Mouse (Mus musculus): ENCODE measurements around the gene Has3. TPM values are rescaled to one million over a fixed set of nuclear protein-coding genes. Genes with fewer than 3 reads are reported as not detected.

The Has3 gene
- 0.20 and 0.40 TPM in 2 replicates for polyA plus RNA-seq (2021; fragmentation: Nextera tagmentation)
- long read RNA-seq, experiment 1, partial matches to known transcripts = 0 of 1 reads
- long read RNA-seq, experiment 1, other reads (novel, unspliced or antisense) = 1 of 1 reads
- long read RNA-seq, experiment 2, partial matches to known transcripts = 0 of 1 reads
- long read RNA-seq, experiment 2, other reads (novel, unspliced or antisense) = 1 of 1 reads

DNA sequence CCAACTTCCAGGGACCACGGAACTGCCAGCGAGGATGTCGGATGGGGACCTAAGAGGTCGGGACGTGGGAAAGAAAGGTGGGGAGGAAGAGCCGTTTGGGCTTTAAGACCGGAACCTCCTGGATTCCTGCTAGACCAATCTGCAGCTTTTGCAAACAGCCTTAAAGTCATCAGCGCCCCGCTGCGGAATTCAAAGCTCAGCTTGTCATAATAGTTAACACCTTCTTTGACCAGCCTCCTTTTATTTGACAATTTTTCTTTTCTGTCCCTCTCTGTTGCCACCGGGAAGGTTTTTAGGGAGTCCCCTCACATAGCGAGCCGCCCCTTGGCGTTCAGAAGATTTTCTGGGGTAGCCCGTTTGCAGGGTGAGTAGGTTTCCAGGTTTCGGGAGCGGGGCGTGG lies at the start of gene Has3:
Gene Has3 (plus strand): TSS at position 192 of the 400 bp plus-strand sequence.

DNA sequence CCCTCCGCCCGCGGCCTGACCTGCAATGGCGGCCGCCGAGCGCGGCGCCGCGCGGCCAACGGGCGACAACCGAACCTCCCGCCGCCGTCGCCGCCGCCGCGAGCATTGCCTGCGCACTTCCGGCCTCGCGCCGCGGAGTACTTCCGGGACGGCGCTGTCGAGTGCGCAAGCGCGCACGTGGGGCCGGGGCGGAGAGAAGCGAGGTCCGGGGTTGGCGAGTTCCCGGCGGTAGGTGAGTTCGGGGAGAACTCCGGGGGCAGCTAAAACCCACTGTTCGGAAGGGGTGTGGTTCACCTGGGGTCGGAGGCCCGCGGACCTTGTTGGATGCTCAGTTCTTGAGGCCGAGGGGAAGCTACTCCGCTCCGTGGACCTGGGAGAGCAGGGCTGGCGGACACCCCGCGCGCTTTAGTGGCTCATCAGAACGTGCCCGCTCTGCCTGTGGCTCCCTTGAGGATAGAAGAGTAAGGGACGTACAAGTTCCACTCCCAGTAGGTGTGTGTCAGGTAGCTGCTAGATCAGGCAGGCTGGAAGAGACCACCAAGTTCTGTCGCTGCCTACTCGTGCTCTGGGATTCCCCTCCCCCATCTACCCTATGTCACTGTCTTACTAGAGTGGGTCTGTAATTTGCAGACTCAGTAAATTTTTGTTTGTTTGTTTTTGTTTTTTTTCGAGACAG lies 23.6 kb downstream of the Has3 start, which contains the start of gene Utp4:
Gene Utp4 (plus strand): TSS at position 156 of the 676 bp plus-strand sequence.

Other genes with a start within 250 kb of the Has3 start
- 1.9 and 2.2 TPM in 2 replicates for gene Tango6, start 187.2 kb upstream of the Has3 start, polyA plus RNA-seq (2021; fragmentation: Nextera tagmentation)
- 24.4 and 26.2 TPM in 2 replicates for gene Utp4, start 23.4 kb downstream of the Has3 start, polyA plus RNA-seq (2021; fragmentation: Nextera tagmentation)
- gene Sntb2, start 65.5 kb downstream of the Has3 start, polyA plus RNA-seq (2021; fragmentation: Nextera tagmentation) = 3.3 and 3.6 TPM in 2 replicates
- 109 and 128 TPM in 2 replicates for gene Vps4a, start 161.0 kb downstream of the Has3 start, polyA plus RNA-seq (2021; fragmentation: Nextera tagmentation)
- 51.7 and 54.3 TPM in 2 replicates for gene Pdf, start 178.4 kb downstream of the Has3 start, polyA plus RNA-seq (2021; fragmentation: Nextera tagmentation)
- gene Cog8, start 186.4 kb downstream of the Has3 start, polyA plus RNA-seq (2021; fragmentation: Nextera tagmentation) = 54.3 and 75.4 TPM in 2 replicates
- 26.4 and 31.4 TPM in 2 replicates for gene Nip7, start 186.6 kb downstream of the Has3 start, polyA plus RNA-seq (2021; fragmentation: Nextera tagmentation)
- gene Tmed6, start 195.4 kb downstream of the Has3 start, polyA plus RNA-seq (2021; fragmentation: Nextera tagmentation) = not detected in 2 replicates
- 4.9 and 5.0 TPM in 2 replicates for gene Terf2, start 226.3 kb downstream of the Has3 start, polyA plus RNA-seq (2021; fragmentation: Nextera tagmentation)

Measured in layer of hippocampus, adult 6 months (tissue).